Mouse (Mus musculus): Measurements from ENCODE around the gene Klhl36. TPM values are rescaled to one million over a fixed set of nuclear protein-coding genes. Genes with fewer than 3 reads are reported as not detected.
A peak's percentile ranks its signal among the peaks of the same experiment; 100 is the strongest.
"Not testable (repeated sequence)": the region's sequence is repeated elsewhere in the genome, so short reads cannot be mapped to it uniquely, and the experiment has no call there.

The Klhl36 gene
- polyA plus RNA-seq, 1 experiment from 2014 or later, result 11.2 TPM

- peak overlapping the region; percentile 83 for H3K4me2 ChIP-seq (replicated peaks; ENCODE audit: low read depth, low read length)
- H3K27me3 ChIP-seq (ENCODE audit: control insufficient read depth, insufficient read depth, low read length), result no peaks in the 10 kb centered on the region
- peak overlapping the region; percentile 62 for H3K4me3 ChIP-seq (ENCODE audit: low read depth, low read length)
- no peaks in the 10 kb centered on the region; the same call in 1 of the 2 replicates for H3K36me3 ChIP-seq (ENCODE audit: control insufficient read depth, insufficient read depth, low read length)
- ATAC-seq (ENCODE audit: insufficient number of reproducible peaks, insufficient read depth, low FRiP score, low read depth), result no peak
- peak overlapping the region; percentile 76; the same call in 1 of the 2 replicates for H3K27ac ChIP-seq (ENCODE audit: low read length)
- peak overlapping the region; percentile 71 for H3K9ac ChIP-seq (replicated peaks; ENCODE audit: low read depth, low read length)
- H3K9me3 ChIP-seq (ENCODE audit: control insufficient read depth, low read depth, low read length), result no peaks in the 10 kb centered on the region
- WGBS, result 56% methylated on average over 19 of the region's 19 CpGs
- peaks cover 47% of the 10 kb centered on the region for H3K4me1 ChIP-seq (ENCODE audit: control insufficient read depth, insufficient read depth, low read length)
Observed at GRCm38 (mm10) chr8:119838100-119838982, 23.7 kb upstream of the Klhl36 start.

GRCm38 (mm10) chr8:119838983-119839340, 23.1 kb upstream of the Klhl36 start:
- Histone ChIP-seq H3K27ac (ENCODE audit: low read length) (peak overlapping the region; percentile 76; the same call in 1 of the 2 replicates), H3K4me1 (ENCODE audit: control insufficient read depth, insufficient read depth, low read length) (peaks cover 41% of the 10 kb centered on the region), H3K36me3 (ENCODE audit: control insufficient read depth, insufficient read depth, low read length) (no peaks in the 10 kb centered on the region; the same call in 1 of the 2 replicates), H3K9ac (replicated peaks; ENCODE audit: low read depth, low read length) (peak overlapping the region; percentile 71), H3K9me3 (ENCODE audit: control insufficient read depth, low read depth, low read length) (no peaks in the 10 kb centered on the region), H3K4me3 (ENCODE audit: low read depth, low read length) (peak overlapping the region; percentile 62), H3K27me3 (ENCODE audit: control insufficient read depth, insufficient read depth, low read length) (no peaks in the 10 kb centered on the region), H3K4me2 (replicated peaks; ENCODE audit: low read depth, low read length) (peak overlapping the region; percentile 83)
- no peak for ATAC-seq (ENCODE audit: insufficient number of reproducible peaks, insufficient read depth, low FRiP score, low read depth)
- WGBS, result 54% methylated on average over 4 of the region's 4 CpGs

GRCm38 (mm10) chr8:119839419-119840021, 22.5 kb upstream of the Klhl36 start:
- no peaks in the 10 kb centered on the region for H3K9me3 ChIP-seq (ENCODE audit: control insufficient read depth, low read depth, low read length)
- H3K4me1 ChIP-seq (ENCODE audit: control insufficient read depth, insufficient read depth, low read length), result peaks cover 40% of the 10 kb centered on the region
- no peak for ATAC-seq (ENCODE audit: insufficient number of reproducible peaks, insufficient read depth, low FRiP score, low read depth)
- H3K27ac ChIP-seq (ENCODE audit: low read length), result peak overlapping the region; percentile 76; the same call in 1 of the 2 replicates
- WGBS, result 23% methylated on average over 14 of the region's 14 CpGs
- H3K9ac ChIP-seq (replicated peaks; ENCODE audit: low read depth, low read length), result peak overlapping the region; percentile 71
- H3K4me2 ChIP-seq (replicated peaks; ENCODE audit: low read depth, low read length), result peak overlapping the region; percentile 83
- H3K4me3 ChIP-seq (ENCODE audit: low read depth, low read length), result peak overlapping the region; percentile 62
- H3K36me3 ChIP-seq (ENCODE audit: control insufficient read depth, insufficient read depth, low read length), result no peaks in the 10 kb centered on the region; the same call in 1 of the 2 replicates
- H3K27me3 ChIP-seq (ENCODE audit: control insufficient read depth, insufficient read depth, low read length), result no peaks in the 10 kb centered on the region

GRCm38 (mm10) chr8:119840275-119840808, 21.7 kb upstream of the Klhl36 start, which contains the start of gene Cotl1:
Cotl1 (minus strand) TSS chr8:119840544.
- peaks cover 40% of the 10 kb centered on the region for H3K4me1 ChIP-seq (ENCODE audit: control insufficient read depth, insufficient read depth, low read length)
- peak; percentile 92 for ATAC-seq (ENCODE audit: insufficient number of reproducible peaks, insufficient read depth, low FRiP score, low read depth)

GRCm38 (mm10) chr8:119840905-119841411, 21.1 kb upstream of the Klhl36 start:
- ATAC-seq (ENCODE audit: insufficient number of reproducible peaks, insufficient read depth, low FRiP score, low read depth), result no peak

More at GRCm38 (mm10) chr8:119840275-119840808, 21.7 kb upstream of the Klhl36 start, which contains the start of gene Cotl1:
- peak within 1 kb of the TSS; percentile 62 for H3K4me3 ChIP-seq (ENCODE audit: low read depth, low read length)
- 0% methylated on average over 50 of the region's 57 CpGs for WGBS
- H3K4me2 ChIP-seq (replicated peaks; ENCODE audit: low read depth, low read length), result peak within 1 kb of the TSS; percentile 83
- H3K27ac ChIP-seq (ENCODE audit: low read length), result peak within 1 kb of the TSS; percentile 84
- no peaks in the 10 kb centered on the region; the same call in 1 of the 2 replicates for H3K36me3 ChIP-seq (ENCODE audit: control insufficient read depth, insufficient read depth, low read length)
- no peaks in the 10 kb centered on the region for H3K27me3 ChIP-seq (ENCODE audit: control insufficient read depth, insufficient read depth, low read length)
- H3K9ac ChIP-seq (replicated peaks; ENCODE audit: low read depth, low read length), result peak within 1 kb of the TSS; percentile 71
- H3K9me3 ChIP-seq (ENCODE audit: control insufficient read depth, low read depth, low read length), result no peaks in the 10 kb centered on the region

GRCm38 (mm10) chr8:119843444-119843843, 18.6 kb upstream of the Klhl36 start:
- no peaks in the 10 kb centered on the region for H3K36me3 ChIP-seq (ENCODE audit: control insufficient read depth, insufficient read depth, low read length)
- no peak overlapping the region for H3K27ac ChIP-seq (ENCODE audit: low read length)
- H3K4me2 ChIP-seq (replicated peaks; ENCODE audit: low read depth, low read length), result no peak overlapping the region
- no peaks in the 10 kb centered on the region for H3K27me3 ChIP-seq (ENCODE audit: control insufficient read depth, insufficient read depth, low read length)
- 2% methylated on average over 4 of the region's 4 CpGs for WGBS
- no peak for ATAC-seq (ENCODE audit: insufficient number of reproducible peaks, insufficient read depth, low FRiP score, low read depth)
- H3K4me1 ChIP-seq (ENCODE audit: control insufficient read depth, insufficient read depth, low read length), result peaks cover 22% of the 10 kb centered on the region
- no peak overlapping the region for H3K4me3 ChIP-seq (ENCODE audit: low read depth, low read length)
- H3K9ac ChIP-seq (replicated peaks; ENCODE audit: low read depth, low read length), result no peak overlapping the region
- no peaks in the 10 kb centered on the region for H3K9me3 ChIP-seq (ENCODE audit: control insufficient read depth, low read depth, low read length)

More at GRCm38 (mm10) chr8:119840905-119841411, 21.1 kb upstream of the Klhl36 start:
- no peaks in the 10 kb centered on the region for H3K9me3 ChIP-seq (ENCODE audit: control insufficient read depth, low read depth, low read length)
- H3K4me2 ChIP-seq (replicated peaks; ENCODE audit: low read depth, low read length), result peak overlapping the region; percentile 61
- 8% methylated on average over 8 of the region's 8 CpGs for WGBS
- no peaks in the 10 kb centered on the region for H3K27me3 ChIP-seq (ENCODE audit: control insufficient read depth, insufficient read depth, low read length)
- no peaks in the 10 kb centered on the region; the same call in 1 of the 2 replicates for H3K36me3 ChIP-seq (ENCODE audit: control insufficient read depth, insufficient read depth, low read length)
- H3K27ac ChIP-seq (ENCODE audit: low read length), result peak overlapping the region; percentile 84
- peak overlapping the region; percentile 15; the same call in 1 of the 2 replicates for H3K9ac ChIP-seq (replicated peaks; ENCODE audit: low read depth, low read length)
- peak overlapping the region; percentile 62 for H3K4me3 ChIP-seq (ENCODE audit: low read depth, low read length)
- peaks cover 40% of the 10 kb centered on the region for H3K4me1 ChIP-seq (ENCODE audit: control insufficient read depth, insufficient read depth, low read length)

- Histone ChIP-seq H3K4me2 (replicated peaks; ENCODE audit: low read depth, low read length) (no peak overlapping the region), H3K36me3 (ENCODE audit: control insufficient read depth, insufficient read depth, low read length) (no peaks in the 10 kb centered on the region), H3K27me3 (ENCODE audit: control insufficient read depth, insufficient read depth, low read length) (no peaks in the 10 kb centered on the region), H3K27ac (ENCODE audit: low read length) (no peak overlapping the region), H3K4me1 (ENCODE audit: control insufficient read depth, insufficient read depth, low read length) (peaks cover 10% of the 10 kb centered on the region), H3K4me3 (ENCODE audit: low read depth, low read length) (no peak overlapping the region), H3K9ac (replicated peaks; ENCODE audit: low read depth, low read length) (no peak overlapping the region), H3K9me3 (ENCODE audit: control insufficient read depth, low read depth, low read length) (no peaks in the 10 kb centered on the region)
- peak; percentile 11; the same call in 1 of the 2 replicates for ATAC-seq (ENCODE audit: insufficient number of reproducible peaks, insufficient read depth, low FRiP score, low read depth)
- 19% methylated on average over 8 of the region's 8 CpGs for WGBS
Observed at GRCm38 (mm10) chr8:119844577-119844976, 17.5 kb upstream of the Klhl36 start.

GRCm38 (mm10) chr8:119845741-119846140, 16.3 kb upstream of the Klhl36 start:
- not testable (repeated sequence) for H3K4me1 ChIP-seq (ENCODE audit: control insufficient read depth, insufficient read depth, low read length); H3K27ac ChIP-seq (ENCODE audit: low read length); H3K4me3 ChIP-seq (ENCODE audit: low read depth, low read length); H3K27me3 ChIP-seq (ENCODE audit: control insufficient read depth, insufficient read depth, low read length); H3K9ac ChIP-seq (replicated peaks; ENCODE audit: low read depth, low read length); H3K4me2 ChIP-seq (replicated peaks; ENCODE audit: low read depth, low read length); H3K9me3 ChIP-seq (ENCODE audit: control insufficient read depth, low read depth, low read length); H3K36me3 ChIP-seq (ENCODE audit: control insufficient read depth, insufficient read depth, low read length); ATAC-seq (ENCODE audit: insufficient number of reproducible peaks, insufficient read depth, low FRiP score, low read depth)
- WGBS, result 78% methylated on average over 7 of the region's 7 CpGs
